Mouse (Mus musculus) sigmoid colon, adult 10 weeks (tissue): Measurements from ENCODE around the gene Scin. TPM values are rescaled to one million over a fixed set of nuclear protein-coding genes. Genes with fewer than 3 reads are reported as not detected.

Experiments used
- polyA plus RNA-seq: library from polyadenylated mRNA; stranded (reverse); fragments of 350-450 nt; fragmentation: Illumina TruSeq; extraction: RNeasy Lipid Tissue Mini Kit (QIAGEN cat#74804); gene quantifications from one replicate; pipeline ENCODE4 v1.2.3, GENCODE M21; 2014; ENCODE audit warnings: low read depth, low replicate concordance

The Scin gene
- 211 TPM for polyA plus RNA-seq

DNA sequence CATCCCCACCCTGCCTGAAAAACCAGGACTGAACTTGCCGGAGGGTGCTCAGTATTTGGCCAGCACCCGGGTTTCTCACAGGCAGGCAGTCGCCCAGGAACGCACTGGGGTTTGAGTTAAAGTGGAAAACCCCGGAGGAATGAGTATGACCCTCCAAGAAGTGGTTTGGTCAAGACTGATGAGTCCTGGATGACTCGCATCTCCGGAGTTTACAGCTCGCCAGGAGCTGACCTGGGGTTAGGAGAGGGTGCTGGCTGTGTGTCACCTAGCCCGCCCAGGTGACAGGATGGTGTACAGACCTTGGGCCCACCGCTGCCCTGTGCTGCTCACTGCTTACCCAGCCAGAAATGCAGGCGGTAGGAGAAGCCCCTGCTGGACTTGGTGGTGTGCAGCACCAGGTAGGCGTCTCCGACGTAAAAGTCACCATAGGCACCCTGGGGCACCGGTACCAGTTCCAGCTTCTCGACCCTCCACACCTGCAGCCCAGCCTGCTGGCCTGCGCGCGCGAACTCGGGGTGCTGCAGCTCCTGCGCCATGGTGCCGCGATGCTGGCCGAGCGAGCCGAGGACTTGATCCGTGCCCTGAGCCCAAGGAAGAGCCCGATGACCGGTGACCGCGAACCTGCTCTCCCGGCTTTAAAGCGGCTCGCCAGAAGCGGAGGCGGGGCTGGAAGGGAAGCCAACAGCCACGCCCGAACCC lies at the start of gene Scin:
Gene Scin, minus strand, starts transcription at position 656 of the 699 bp plus-strand sequence.

GRCm38 (mm10) chr12:40037876-40038463 lies 96.1 kb downstream of the Scin start, which contains the start of gene Arl4a:
Gene Arl4a (minus strand): TSS chr12:40038025.

Other genes starting within 250 kb of the Scin start
- 264 TPM for gene Arl4a, start 96.2 kb downstream of the Scin start, polyA plus RNA-seq
- not detected for gene Lsmem1, start 65.3 kb upstream of the Scin start, polyA plus RNA-seq
- gene Ifrd1, start 114.3 kb upstream of the Scin start, polyA plus RNA-seq = 501 TPM